Mouse (Mus musculus) cortical plate, adult 2 months (tissue): ENCODE measurements around the gene Ppp1r9b.

ENCODE experiments used
- CTCF ChIP-seq: fragments of 200-500 bp; IDR thresholded peaks from 2 replicates; pipeline ENCODE4 v1.5.1; 2011; ENCODE audit warnings: mild to moderate bottlenecking, control low read depth, low read length; ENCODE audit not compliant: insufficient read depth; ENCODE audit errors: extremely low read depth
- POLR2A ChIP-seq: fragments of 200-500 bp; IDR thresholded peaks from 2 replicates; pipeline ENCODE4 v1.6.1; 2011; ENCODE audit warnings: mild to moderate bottlenecking, low read length, control low read depth; ENCODE audit not compliant: insufficient read depth; ENCODE audit errors: extremely low read depth

DNA sequence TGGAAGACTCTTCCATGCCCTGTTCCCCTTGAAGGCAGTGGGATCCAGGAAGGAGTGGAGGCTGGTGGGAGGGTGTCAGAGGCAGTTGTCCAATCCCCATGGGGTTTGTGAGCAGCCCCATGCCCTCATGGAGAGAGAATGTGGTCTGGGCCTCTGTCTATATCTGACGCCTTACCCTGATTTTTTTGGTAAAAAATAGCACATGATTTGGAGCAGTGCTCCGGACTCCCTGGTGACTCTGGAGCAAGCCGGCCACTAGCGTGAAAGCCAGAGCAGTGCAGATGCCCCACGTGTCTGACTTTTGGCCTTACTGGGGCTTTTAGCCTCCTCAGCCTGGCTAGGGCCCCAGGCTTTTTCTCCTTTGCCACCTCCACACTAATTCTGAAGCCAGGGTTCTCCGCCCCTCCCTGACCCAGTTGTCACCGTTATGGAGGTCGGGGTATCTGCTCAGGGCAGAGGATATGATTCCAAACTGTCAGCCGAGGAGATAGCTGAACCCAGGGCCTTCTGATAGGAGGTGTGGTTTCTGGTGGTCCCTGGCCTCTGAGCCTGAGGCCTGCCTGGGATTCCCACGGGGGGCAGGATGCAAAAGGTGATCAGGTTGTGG lies 3.5 kb downstream of the Ppp1r9b start:
- TF ChIP-seq CTCF = no peak
- no peak for TF ChIP-seq POLR2A
